Mouse (Mus musculus) kidney, postnatal 0 days (tissue): Measurements from ENCODE around the gene Mkln1. TPM values are rescaled to one million over a fixed set of nuclear protein-coding genes. Genes with fewer than 3 reads are reported as not detected.

ENCODE experiments used
- ATAC-seq: fragments of 200-750 bp; cut with Nextera tagmentation; replicated peaks from 2 replicates; pipeline ENCODE4 v1.8.0; 2017; ENCODE audit warnings: low read depth, moderate number of reproducible peaks, moderate TSS enrichment, moderate library complexity; ENCODE audit not compliant: low FRiP score
- DNase-seq: peaks from one replicate; pipeline ENCODE4 v3.0.0-alpha.2; 2016; ENCODE audit warnings: low spot score
- H3K27ac ChIP-seq: fragments of 300-500 bp; sonication (generic); 2 replicates; pipeline ENCODE4 v1.5.1; 2014; ENCODE audit warnings: mild to moderate bottlenecking
- H3K27me3 ChIP-seq: fragments of 300-500 bp; sonication (generic); 2 replicates; pipeline ENCODE4 v1.6.1; 2014; ENCODE audit warnings: low read length, mixed read lengths; ENCODE audit not compliant: insufficient read depth
- H3K36me3 ChIP-seq: fragments of 300-500 bp; sonication (generic); 2 replicates; pipeline ENCODE4 v1.6.1; 2014; ENCODE audit warnings: low read length, mixed read lengths; ENCODE audit not compliant: insufficient read depth
- H3K4me1 ChIP-seq: fragments of 300-500 bp; sonication (generic); replicated peaks from 2 replicates; pipeline ENCODE4 v1.6.1; 2014; ENCODE audit warnings: antibody characterized with exemption, low read length, mixed read lengths; ENCODE audit not compliant: insufficient read depth
- H3K4me2 ChIP-seq: fragments of 300-500 bp; sonication (generic); 2 replicates; pipeline ENCODE4 v1.6.1; 2014; ENCODE audit warnings: mild to moderate bottlenecking, low read length, moderate library complexity, mixed read lengths
- H3K4me3 ChIP-seq: fragments of 300-500 bp; sonication (generic); replicated peaks from 2 replicates; pipeline ENCODE4 v1.5.1; 2014; ENCODE audit warnings: low read depth, low read length
- H3K9ac ChIP-seq: fragments of 300-500 bp; sonication (generic); 2 replicates; pipeline ENCODE4 v1.6.1; 2014; ENCODE audit warnings: low read depth, low read length
- H3K9me3 ChIP-seq: fragments of 300-500 bp; sonication (generic); replicated peaks from 2 replicates; pipeline ENCODE4 v1.6.1; 2016; ENCODE audit warnings: low read length, inconsistent platforms, mixed read lengths
- CTCF ChIP-seq: IDR thresholded peaks from 2 replicates; pipeline ENCODE4 v1.5.1; 2016; ENCODE audit warnings: antibody characterized with exemption, low read depth, mild to moderate bottlenecking, moderate library complexity
- WGBS: fragments of 180-500 bp; shearing (Covaris S2); extraction: QIAGEN DNeasy Blood & Tissue Kit; methylation state at CpG from one replicate; pipeline ENCODE4 v1.1.7; 2014; 5-methylcytosine and 5-hydroxymethylcytosine counted together
- polyA plus RNA-seq: library from polyadenylated mRNA; unstranded; fragments of >200 nt; fragmentation: Nextera tagmentation; extraction: Ambion mirVana; gene quantifications from 2 replicates; pipeline ENCODE4 v1.2.1, GENCODE M21; 2015

The Mkln1 gene
- polyA plus RNA-seq, 1 experiment from 2014 or later: 159 TPM

DNA sequence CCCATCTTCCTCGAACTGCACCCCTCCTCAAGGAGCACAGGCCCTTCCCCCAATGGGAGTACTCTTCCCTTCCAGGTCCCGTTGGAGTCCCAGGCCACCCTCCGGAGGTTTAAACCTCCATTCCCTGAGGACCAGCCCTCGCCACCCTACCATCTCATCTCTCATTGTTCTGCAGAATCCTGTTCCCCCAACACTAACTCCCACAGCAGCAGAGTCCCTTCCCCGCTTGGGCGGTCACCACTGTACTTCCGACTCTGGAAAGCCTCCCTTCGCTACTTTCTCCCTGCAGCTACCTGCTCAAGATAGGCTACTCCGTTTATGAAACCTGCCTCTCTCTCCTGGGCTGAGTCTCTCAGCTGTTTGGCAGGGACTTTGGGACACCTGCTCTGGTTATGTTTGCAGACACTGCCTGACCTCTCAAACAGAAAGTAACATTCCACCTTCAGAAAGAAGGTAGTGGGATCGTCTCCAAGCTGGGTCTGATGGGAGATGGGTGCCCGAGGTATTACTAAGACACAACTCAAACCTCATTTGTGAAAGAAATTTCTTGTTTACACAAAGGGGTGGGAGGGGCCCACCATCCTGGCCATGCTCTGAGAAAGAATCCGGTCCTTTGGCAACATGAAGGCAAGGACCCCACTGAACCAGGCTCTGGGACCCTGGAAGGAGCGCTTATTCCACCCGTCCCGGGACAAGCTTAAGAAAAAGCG lies 164.0 kb downstream of the Mkln1 start:
- no peak for DNase-seq
- Histone ChIP-seq H3K36me3 (no peaks in the 10 kb centered on the region), H3K9me3 (no peaks in the 10 kb centered on the region), H3K4me1 (peaks cover 17% of the 10 kb centered on the region), H3K27ac (peak overlapping the region; percentile 54), H3K4me3 (peak overlapping the region; percentile 48), H3K4me2 (peak overlapping the region; percentile 90), H3K9ac (peak overlapping the region; percentile 70), H3K27me3 (peaks cover 18% of the 10 kb centered on the region)
- TF ChIP-seq CTCF: no peak
- ATAC-seq: no peak
- 10% methylated on average over 16 of the region's 16 CpGs for WGBS

DNA sequence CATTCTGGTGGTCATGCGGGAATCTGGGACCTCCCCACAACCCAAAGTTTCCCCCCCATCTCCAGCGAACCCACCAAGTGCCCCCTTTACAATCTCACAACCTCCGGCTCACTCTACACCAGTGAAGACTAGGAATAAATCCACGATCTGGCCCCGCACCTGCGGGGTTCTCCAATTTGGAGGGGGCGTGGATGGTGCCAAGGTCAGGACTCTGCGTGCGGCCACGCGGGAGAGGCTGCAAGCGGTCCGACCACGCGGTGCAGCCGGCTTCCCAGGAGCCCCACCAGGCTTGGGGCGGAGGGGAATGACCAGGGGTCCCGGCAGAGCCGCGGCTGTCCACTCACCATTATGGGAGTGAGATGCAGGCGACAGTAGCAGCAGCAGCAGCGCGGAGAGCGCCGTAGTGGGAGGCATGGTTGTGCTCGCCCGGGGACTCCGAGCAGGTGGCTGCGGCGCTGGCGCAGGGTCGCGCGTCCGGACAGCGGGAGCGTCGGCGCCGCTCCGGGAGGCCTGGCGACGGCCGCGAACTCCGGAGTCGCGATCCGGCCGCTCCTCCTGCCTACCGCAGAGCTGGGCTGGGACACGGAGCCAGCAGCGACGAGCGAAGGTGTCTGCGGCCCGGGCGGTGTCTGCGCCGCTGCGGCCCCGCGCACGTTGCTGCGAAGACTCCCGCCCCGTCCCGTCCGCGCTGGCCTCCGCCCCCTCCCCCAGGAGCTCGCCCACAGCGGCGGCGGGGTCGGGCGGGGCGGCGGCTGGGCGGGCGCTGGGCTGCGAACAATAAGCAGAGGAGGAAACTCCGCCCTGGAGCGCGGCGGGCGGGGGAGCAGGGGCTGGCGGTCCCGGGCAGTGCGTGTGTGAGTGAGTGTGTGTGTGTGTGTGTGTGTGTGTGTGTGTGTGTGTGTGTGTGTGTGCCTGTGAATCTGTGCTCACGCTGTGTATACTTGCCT lies 165.0 kb downstream of the Mkln1 start, which contains the start of gene Podxl:
Gene Podxl, minus strand, starts transcription at position 747 of the 947 bp plus-strand sequence.
- TF ChIP-seq CTCF: no peak
- ATAC-seq: peak; percentile 75
- peak within 1 kb of the TSS; percentile 57 for H3K27ac ChIP-seq

DNA sequence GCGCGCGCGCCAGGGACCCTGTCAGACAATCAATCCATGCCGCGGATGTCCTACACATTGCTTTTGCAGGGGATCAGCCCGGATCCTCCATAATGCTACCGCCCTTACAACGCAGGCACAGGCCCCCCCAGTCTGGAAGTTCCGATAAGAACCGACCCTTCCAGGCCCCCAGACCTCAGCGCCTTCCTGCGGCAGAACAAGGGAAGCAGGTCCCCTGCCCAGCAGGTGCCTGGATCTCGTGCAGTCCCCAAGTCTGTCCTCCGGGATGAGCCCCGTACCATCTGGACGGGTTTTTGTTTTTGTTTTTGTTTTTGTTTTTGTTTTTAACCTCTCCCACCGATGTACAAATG lies 165.6 kb downstream of the Mkln1 start:
- Histone ChIP-seq H3K27ac (0 out of 2 replicates have a peak overlapping the region, but pooled peaks have one; percentile 57), H3K27me3 (peaks cover 18% of the 10 kb centered on the region), H3K36me3 (no peaks in the 10 kb centered on the region), H3K4me3 (peak overlapping the region; percentile 48), H3K4me2 (peak overlapping the region; percentile 90), H3K9ac (0 out of 2 replicates have a peak overlapping the region, but pooled peaks have one; percentile 41), H3K4me1 (peaks cover 17% of the 10 kb centered on the region), H3K9me3 (no peaks in the 10 kb centered on the region)
- DNase-seq (no peak), ATAC-seq (no peak)
- TF ChIP-seq CTCF: no peak
- WGBS: 0% methylated on average over 18 of the region's 18 CpGs

More for the DNA sequence above, 165.0 kb downstream of the Mkln1 start, which contains the start of gene Podxl:
- Histone ChIP-seq H3K36me3 (no peaks in the 10 kb centered on the region), H3K27me3 (peaks cover 18% of the 10 kb centered on the region), H3K4me2 (peak within 1 kb of the TSS; percentile 90), H3K9me3 (no peaks in the 10 kb centered on the region), H3K4me1 (peaks cover 17% of the 10 kb centered on the region), H3K4me3 (peak within 1 kb of the TSS; percentile 48), H3K9ac (peak within 1 kb of the TSS; percentile 70)
- peak; percentile 73 for DNase-seq
- under 1% methylated on average over 84 of the region's 91 CpGs for WGBS

DNA sequence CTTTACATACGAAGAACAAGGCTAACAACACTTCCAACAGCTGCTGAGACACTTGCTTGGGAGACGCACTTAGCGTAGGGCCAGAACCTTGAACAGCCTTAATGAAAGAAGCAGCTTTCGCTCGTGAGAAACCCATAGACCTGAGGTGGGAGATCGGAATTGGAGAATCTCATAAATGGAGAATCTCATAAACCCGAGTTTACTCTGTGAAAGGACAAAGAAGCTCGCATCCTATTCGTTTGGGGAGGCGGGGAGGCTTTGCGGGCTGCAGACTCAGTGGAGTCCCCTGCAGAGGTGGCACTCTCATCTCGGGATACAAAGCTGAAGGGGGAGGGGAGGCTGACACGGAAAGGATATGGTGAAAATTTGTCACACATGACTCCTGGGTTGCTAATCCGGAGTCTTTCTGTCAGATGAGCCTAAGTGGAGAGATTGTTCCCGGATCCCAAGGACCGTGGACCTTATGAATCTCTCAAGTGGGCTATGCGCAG lies 166.4 kb downstream of the Mkln1 start:
- peaks cover 18% of the 10 kb centered on the region for H3K27me3 ChIP-seq
- H3K36me3 ChIP-seq: no peaks in the 10 kb centered on the region
- no peak overlapping the region for H3K4me3 ChIP-seq
- peaks cover 17% of the 10 kb centered on the region for H3K4me1 ChIP-seq
- no peak overlapping the region for H3K9ac ChIP-seq
- ATAC-seq (no peak), DNase-seq (no peak)
- WGBS: 5% methylated on average over 17 of the region's 17 CpGs
- peak overlapping the region; percentile 90; the same call in 1 of the 2 replicates for H3K4me2 ChIP-seq
- TF ChIP-seq CTCF: no peak
- 0 out of 2 replicates have a peak overlapping the region, but pooled peaks have one; percentile 57 for H3K27ac ChIP-seq
- H3K9me3 ChIP-seq: no peaks in the 10 kb centered on the region

Other genes starting within 250 kb of the Mkln1 start
- gene Podxl, start 165.2 kb downstream of the Mkln1 start, polyA plus RNA-seq: 83.3 and 85.5 TPM in 2 replicates